Mouse (Mus musculus): ENCODE results near the gene Gm17617. TPM values are rescaled to one million over a fixed set of nuclear protein-coding genes. Genes with fewer than 3 reads are reported as not detected.

The Gm17617 gene
- polyA plus RNA-seq, 1 experiment from 2014 or later, result not detected

DNA sequence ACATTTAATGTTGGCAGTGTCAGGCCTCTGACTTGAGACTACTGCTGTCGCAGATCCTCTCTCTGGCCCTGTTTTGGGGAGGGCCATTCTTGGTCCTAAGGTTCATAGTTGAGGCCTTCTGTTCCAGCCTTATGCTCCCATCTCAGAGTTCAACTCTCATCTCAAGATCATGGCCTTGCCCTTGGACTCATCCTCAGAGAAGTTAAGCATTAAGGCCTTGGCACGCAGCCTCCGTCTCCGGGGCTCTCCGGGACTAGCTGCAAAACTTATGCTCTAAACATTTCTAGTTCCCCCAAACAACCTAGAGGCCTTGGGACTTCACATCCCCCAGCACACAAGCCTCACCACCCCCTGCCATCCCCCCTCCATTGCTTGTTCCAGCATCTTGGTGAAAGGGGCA is 34.9 kb upstream of the Gm17617 start:
- Histone ChIP-seq H3K36me3 (no peaks in the 10 kb centered on the region), H3K4me2 (no peak overlapping the region), H3K4me1 (peaks cover 28% of the 10 kb centered on the region), H3K4me3 (no peak overlapping the region), H3K27me3 (no peaks in the 10 kb centered on the region), H3K9me3 (no peaks in the 10 kb centered on the region), H3K27ac (peak overlapping the region; percentile 5; the same call in 1 of the 2 replicates), H3K9ac (peak overlapping the region; percentile 32; the same call in 1 of the 2 replicates)
- no peak for ATAC-seq (ENCODE audit: insufficient number of reproducible peaks, insufficient read depth, low FRiP score, low TSS enrichment, low read depth)
- WGBS, result 89% methylated on average over 5 of the region's 5 CpGs

DNA sequence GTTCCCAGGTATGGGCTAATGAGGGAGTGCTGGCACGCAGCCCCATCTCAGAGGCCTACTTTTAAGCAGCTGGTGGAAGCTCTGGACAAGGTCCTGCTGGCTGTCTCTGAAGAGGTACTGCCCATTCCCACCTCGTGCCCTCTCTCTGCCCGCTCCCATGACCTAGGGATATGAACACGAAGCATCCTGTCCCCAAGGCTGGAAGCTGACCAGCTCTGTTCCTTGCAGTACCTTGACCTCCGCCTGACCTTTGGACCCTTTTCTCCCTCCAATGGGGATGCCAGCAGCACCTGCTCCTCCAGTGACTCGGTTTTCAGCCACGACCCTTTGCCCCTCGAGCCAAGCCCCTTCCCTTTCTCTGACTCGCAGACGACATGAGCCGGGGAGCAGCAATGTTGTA is 34.5 kb upstream of the Gm17617 start:
- 80% methylated on average over 11 of the region's 11 CpGs for WGBS
- Histone ChIP-seq H3K4me3 (no peak overlapping the region), H3K9ac (no peak overlapping the region), H3K9me3 (no peaks in the 10 kb centered on the region), H3K27ac (no peak overlapping the region), H3K27me3 (no peaks in the 10 kb centered on the region), H3K36me3 (no peaks in the 10 kb centered on the region), H3K4me1 (peaks cover 28% of the 10 kb centered on the region), H3K4me2 (no peak overlapping the region)
- ATAC-seq (ENCODE audit: insufficient number of reproducible peaks, insufficient read depth, low FRiP score, low TSS enrichment, low read depth), result no peak

DNA sequence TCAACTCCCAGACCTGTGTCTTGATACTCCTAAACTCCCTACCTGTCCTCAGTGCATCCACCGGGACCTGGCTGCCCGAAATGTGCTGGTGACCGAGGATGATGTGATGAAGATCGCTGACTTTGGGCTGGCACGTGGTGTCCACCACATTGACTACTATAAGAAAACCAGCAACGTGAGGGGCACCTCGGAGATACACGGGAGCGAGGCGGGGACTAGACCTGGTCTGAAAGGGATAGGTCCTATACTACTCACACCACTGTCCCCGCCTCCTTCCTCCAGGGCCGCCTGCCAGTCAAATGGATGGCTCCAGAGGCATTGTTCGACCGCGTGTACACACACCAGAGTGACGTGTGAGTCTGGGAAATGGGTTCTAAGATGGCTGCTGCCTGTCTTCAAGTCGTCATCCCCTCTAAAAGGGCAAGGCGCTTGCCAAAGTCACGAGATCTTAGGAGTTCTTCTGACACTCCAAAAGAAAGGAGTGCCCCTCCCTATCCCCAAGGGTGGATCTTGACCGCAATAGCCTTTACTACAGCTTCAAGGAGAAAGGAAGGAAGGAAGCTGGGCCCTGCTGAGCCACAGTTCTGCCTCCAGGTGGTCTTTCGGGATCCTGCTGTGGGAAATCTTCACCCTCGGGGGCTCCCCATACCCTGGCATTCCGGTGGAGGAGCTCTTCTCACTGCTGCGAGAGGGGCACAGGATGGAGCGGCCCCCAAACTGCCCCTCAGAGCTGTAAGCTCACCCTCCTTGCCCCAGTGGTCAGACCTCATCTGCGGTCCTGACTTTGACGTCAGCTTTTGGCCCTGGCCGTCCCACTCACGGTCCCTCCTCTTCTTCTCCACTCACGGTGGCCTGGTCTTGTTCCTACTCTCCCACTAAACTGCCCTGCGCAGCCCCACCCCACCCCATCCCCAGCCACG is 33.7 kb upstream of the Gm17617 start:
- no peaks in the 10 kb centered on the region for H3K27me3 ChIP-seq
- no peak overlapping the region for H3K4me3 ChIP-seq
- ATAC-seq (ENCODE audit: insufficient number of reproducible peaks, insufficient read depth, low FRiP score, low TSS enrichment, low read depth), result no peak
- H3K4me2 ChIP-seq, result no peak overlapping the region
- peaks cover 22% of the 10 kb centered on the region for H3K4me1 ChIP-seq
- no peak overlapping the region for H3K27ac ChIP-seq
- H3K36me3 ChIP-seq, result no peaks in the 10 kb centered on the region
- H3K9me3 ChIP-seq, result no peaks in the 10 kb centered on the region
- H3K9ac ChIP-seq, result no peak overlapping the region
- WGBS, result 88% methylated on average over 32 of the region's 32 CpGs

DNA sequence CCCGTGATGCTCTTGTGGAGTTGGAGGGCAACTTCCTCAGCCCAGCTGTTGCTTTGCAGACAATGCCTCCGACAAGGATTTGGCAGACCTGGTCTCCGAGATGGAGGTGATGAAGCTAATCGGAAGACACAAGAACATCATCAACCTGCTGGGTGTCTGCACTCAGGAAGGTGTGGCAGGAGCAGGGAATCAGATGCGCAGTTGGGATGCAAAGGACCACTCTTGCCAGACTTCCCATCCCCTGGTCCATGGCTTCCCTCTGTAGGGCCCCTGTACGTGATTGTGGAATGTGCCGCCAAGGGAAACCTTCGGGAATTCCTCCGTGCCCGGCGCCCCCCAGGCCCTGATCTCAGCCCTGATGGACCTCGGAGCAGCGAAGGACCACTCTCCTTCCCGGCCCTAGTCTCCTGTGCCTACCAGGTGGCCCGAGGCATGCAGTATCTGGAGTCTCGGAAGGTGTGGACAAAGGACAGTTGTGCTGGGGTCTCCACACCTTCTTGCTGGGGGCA is 32.5 kb upstream of the Gm17617 start:
- H3K36me3 ChIP-seq, result no peaks in the 10 kb centered on the region
- H3K4me1 ChIP-seq, result peaks cover 10% of the 10 kb centered on the region
- no peaks in the 10 kb centered on the region for H3K9me3 ChIP-seq
- H3K27ac ChIP-seq, result no peak overlapping the region
- no peak for ATAC-seq (ENCODE audit: insufficient number of reproducible peaks, insufficient read depth, low FRiP score, low TSS enrichment, low read depth)
- WGBS, result 91% methylated on average over 16 of the region's 16 CpGs
- H3K9ac ChIP-seq, result no peak overlapping the region
- no peaks in the 10 kb centered on the region for H3K27me3 ChIP-seq
- no peak overlapping the region for H3K4me2 ChIP-seq
- no peak overlapping the region for H3K4me3 ChIP-seq

DNA sequence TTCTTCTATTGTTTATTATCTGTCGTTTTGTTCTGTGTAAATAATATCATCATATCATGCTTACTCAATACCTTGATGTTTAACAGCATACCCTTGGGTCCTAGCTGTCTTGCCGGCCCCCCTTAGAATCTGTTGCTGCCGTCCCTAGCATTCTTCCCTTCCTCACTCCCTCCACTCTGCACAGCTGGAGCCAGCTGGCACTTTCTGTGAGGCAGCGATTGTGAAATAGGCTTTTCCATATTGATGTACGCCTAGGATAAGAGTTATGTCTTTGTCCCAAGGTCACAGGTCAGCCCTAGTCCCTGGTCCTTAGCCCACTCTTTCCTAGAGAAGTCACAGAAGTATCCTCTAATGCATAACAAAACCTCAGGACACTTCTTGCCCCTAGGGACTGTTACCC is 30.2 kb upstream of the Gm17617 start:
- Histone ChIP-seq H3K9me3 (no peaks in the 10 kb centered on the region), H3K36me3 (no peaks in the 10 kb centered on the region), H3K4me2 (no peak overlapping the region), H3K9ac (no peak overlapping the region), H3K27me3 (no peaks in the 10 kb centered on the region), H3K4me3 (no peak overlapping the region), H3K4me1 (no peaks in the 10 kb centered on the region; the same call in 1 of the 2 replicates), H3K27ac (no peak overlapping the region)
- no peak for ATAC-seq (ENCODE audit: insufficient number of reproducible peaks, insufficient read depth, low FRiP score, low TSS enrichment, low read depth)
- WGBS, result 65% methylated on average over 5 of the region's 5 CpGs

DNA sequence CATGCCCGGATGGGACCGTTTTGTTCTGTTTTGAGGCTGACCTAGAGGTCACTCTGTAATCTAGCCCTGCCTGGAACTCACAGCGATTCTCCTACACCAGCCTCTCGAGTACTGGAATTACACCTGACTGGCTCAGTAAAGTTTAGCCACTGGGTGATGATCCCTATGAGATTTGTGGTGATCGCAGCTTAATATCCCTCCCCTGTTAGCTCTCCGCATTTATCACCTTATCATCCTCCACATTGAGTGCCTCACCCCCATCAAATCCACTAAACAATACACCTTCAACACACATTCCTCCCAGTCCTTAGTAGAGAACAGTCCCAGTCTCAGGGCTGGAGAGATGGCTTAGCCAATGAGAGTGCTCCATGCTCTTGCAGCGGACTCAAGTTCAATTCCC is 29.0 kb upstream of the Gm17617 start:
- Histone ChIP-seq H3K27ac (no peak overlapping the region), H3K9me3 (no peaks in the 10 kb centered on the region), H3K9ac (no peak overlapping the region), H3K4me1 (no peaks in the 10 kb centered on the region), H3K27me3 (no peaks in the 10 kb centered on the region), H3K4me2 (no peak overlapping the region), H3K4me3 (no peak overlapping the region), H3K36me3 (no peaks in the 10 kb centered on the region)
- ATAC-seq (ENCODE audit: insufficient number of reproducible peaks, insufficient read depth, low FRiP score, low TSS enrichment, low read depth), result no peak
- 41% methylated on average over 7 of the region's 7 CpGs for WGBS

DNA sequence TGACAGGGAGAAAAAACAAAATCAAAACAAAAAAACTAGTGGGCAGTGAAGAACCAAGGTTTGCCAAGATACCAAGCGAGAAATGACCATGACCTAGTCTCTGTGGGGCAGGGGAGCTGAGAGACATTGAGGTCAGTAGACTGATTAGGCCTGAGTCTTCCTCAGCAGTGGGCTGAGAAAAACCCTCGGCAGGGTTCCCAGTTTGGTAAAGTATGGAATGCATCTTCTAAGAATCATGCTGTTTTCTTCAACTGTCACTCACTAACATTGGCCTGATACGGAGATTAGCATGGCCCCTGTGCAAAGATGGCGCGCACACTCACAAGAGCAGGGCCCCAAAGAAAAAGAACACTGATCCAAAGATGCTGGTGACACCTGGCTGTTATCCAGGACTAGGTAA is 20.6 kb upstream of the Gm17617 start:
- H3K4me1 ChIP-seq, result peaks cover 10% of the 10 kb centered on the region
- H3K9me3 ChIP-seq, result no peaks in the 10 kb centered on the region
- WGBS, result 89% methylated on average over 5 of the region's 5 CpGs
- no peak for ATAC-seq (ENCODE audit: insufficient number of reproducible peaks, insufficient read depth, low FRiP score, low TSS enrichment, low read depth)
- H3K27me3 ChIP-seq, result peaks cover 44% of the 10 kb centered on the region
- H3K4me2 ChIP-seq, result peak overlapping the region; percentile 96; the same call in 1 of the 2 replicates
- H3K4me3 ChIP-seq, result no peak overlapping the region
- H3K27ac ChIP-seq, result no peak overlapping the region
- no peak overlapping the region for H3K9ac ChIP-seq
- no peaks in the 10 kb centered on the region for H3K36me3 ChIP-seq

DNA sequence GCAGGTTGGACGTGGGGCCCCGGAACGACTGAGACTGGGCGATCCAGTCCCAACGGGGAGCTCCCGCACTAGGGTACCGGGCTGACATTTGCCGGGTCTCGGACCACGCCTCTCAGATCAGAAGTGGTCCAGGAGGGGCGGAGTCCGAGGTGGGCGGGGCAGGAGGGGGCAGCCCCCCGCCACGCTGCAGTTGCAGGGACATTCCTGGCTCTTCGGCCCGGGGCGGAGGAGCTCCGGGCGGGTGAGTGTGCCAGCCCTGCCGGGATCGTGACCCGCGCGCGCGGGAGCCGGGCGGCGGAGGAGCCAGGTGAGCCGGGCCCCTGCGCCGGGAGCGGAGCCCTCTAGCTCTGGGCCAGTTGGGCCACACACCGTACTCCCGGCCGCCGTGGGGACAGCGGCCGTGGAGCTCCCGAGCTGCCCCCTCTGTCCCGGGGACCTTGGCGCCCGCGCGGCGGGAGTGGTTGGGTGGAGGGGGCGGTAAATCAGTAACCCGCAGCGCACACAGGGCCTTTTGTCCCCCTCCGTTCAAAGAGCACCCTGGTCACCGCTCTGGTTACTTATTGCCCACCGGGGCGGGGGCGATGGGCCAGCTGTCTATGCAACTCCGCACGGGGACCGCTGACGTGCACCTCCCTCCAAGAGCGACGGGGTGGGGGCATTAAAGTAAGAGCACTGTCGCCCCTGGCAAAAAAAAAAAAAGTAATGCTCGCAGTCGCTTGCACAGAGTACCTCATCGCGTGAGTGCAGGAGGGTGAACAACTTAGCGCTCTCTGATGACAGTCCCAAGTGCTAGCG is 19.5 kb upstream of the Gm17617 start, which contains the start of gene Fgfr4:
Gene Fgfr4 (plus strand): TSS at position 20 of the 795 bp plus-strand sequence.
- Histone ChIP-seq H3K27ac (no peak within 1 kb of the TSS), H3K9ac (peak within 1 kb of the TSS; percentile 76), H3K9me3 (no peaks in the 10 kb centered on the region), H3K4me3 (peak within 1 kb of the TSS; percentile 65), H3K27me3 (peaks cover 44% of the 10 kb centered on the region), H3K36me3 (no peaks in the 10 kb centered on the region), H3K4me1 (peaks cover 10% of the 10 kb centered on the region), H3K4me2 (peak within 1 kb of the TSS; percentile 96)
- ATAC-seq (ENCODE audit: insufficient number of reproducible peaks, insufficient read depth, low FRiP score, low TSS enrichment, low read depth), result 0 out of 2 replicates have a peak, but pooled peaks have one; percentile 35
- 1% methylated on average over 55 of the region's 68 CpGs for WGBS

DNA sequence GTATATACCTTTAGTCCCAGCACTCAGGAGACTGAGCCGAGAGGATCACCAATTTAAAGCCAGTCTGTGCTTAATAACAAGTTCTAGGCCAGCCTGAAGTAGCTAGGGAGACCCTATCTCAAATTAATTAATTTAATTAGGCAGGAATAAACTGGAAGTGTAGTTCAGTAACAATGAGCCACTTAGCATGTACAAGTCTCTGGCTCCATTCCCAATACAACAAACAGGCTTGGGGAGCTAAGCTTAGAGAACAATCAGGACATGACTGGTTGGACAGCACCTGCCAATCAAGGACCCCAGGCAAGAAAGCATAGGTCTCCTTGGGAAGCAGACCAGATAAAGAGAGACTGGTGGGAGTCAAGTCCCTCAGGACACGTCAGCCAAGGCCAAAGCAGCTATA is 6.9 kb upstream of the Gm17617 start:
- H3K36me3 ChIP-seq, result no peaks in the 10 kb centered on the region
- whole genome bisulfite sequencing, result 72% methylated on average over 2 of the region's 2 CpGs
- H3K9me3 ChIP-seq, result no peaks in the 10 kb centered on the region
- H3K4me3 ChIP-seq, result no peak overlapping the region
- H3K9ac ChIP-seq, result no peak overlapping the region
- no peak for ATAC-seq (ENCODE audit: insufficient number of reproducible peaks, insufficient read depth, low FRiP score, low TSS enrichment, low read depth)
- no peak overlapping the region for H3K4me2 ChIP-seq
- H3K27ac ChIP-seq, result no peak overlapping the region
- H3K27me3 ChIP-seq, result no peaks in the 10 kb centered on the region
- no peaks in the 10 kb centered on the region for H3K4me1 ChIP-seq

DNA sequence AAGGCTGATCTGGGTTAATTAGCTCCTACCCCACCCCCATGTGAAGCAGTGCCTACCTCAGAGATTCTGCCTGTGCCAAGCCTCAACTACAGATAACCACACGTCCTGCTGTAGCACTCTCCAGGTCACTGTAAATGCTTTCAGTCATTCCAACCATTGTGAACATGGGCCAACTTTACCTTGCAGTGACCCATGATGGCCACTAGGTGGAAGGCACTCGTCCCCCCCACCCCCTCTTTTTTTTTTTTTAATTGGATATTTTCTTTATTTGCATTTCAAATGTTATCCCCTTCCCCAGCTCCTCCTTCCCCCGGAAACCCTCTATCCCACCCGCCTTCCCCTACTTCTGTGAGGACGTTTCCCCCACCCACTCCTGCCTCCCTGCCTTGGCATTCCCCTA is 2.0 kb upstream of the Gm17617 start:
- no peak overlapping the region for H3K27ac ChIP-seq
- WGBS, result 5% methylated on average over 5 of the region's 5 CpGs
- H3K4me2 ChIP-seq, result no peak overlapping the region
- H3K4me1 ChIP-seq, result no peaks in the 10 kb centered on the region
- H3K27me3 ChIP-seq, result no peaks in the 10 kb centered on the region
- no peaks in the 10 kb centered on the region for H3K9me3 ChIP-seq
- H3K36me3 ChIP-seq, result peaks cover 37% of the 10 kb centered on the region
- ATAC-seq (ENCODE audit: insufficient number of reproducible peaks, insufficient read depth, low FRiP score, low TSS enrichment, low read depth), result no peak
- H3K4me3 ChIP-seq, result no peak overlapping the region
- H3K9ac ChIP-seq, result no peak overlapping the region

DNA sequence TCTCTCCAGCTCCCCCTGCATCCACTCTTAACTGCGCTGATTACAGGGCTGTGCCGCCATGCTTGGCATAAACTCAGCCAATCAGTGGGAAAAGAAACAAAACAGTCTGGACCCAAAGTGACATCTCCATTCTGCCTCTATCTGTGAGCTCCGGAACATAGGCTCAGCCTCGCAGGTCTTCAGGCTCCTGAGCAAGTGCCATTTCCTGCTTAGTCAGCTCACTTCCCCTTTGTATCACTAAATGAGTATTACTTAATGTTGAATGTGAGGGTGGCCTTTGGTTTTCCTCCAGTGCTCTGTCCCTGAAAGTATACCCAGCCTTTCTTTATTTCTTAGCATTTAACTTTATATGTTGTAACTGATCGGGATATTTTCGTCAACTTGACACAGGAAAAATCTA is 8.4 kb downstream of the Gm17617 start:
- Histone ChIP-seq H3K9me3 (no peaks in the 10 kb centered on the region), H3K4me3 (no peak overlapping the region), H3K4me2 (no peak overlapping the region), H3K9ac (no peak overlapping the region), H3K27me3 (no peaks in the 10 kb centered on the region), H3K4me1 (no peaks in the 10 kb centered on the region), H3K27ac (no peak overlapping the region), H3K36me3 (peaks cover 68% of the 10 kb centered on the region)
- WGBS, result 90% methylated on average over 6 of the region's 6 CpGs
- no peak for ATAC-seq (ENCODE audit: insufficient number of reproducible peaks, insufficient read depth, low FRiP score, low TSS enrichment, low read depth)
